Mouse (Mus musculus) ES-E14 (cell line): ENCODE results near the gene Clcn2. TPM values are rescaled to one million over a fixed set of nuclear protein-coding genes. Genes with fewer than 3 reads are reported as not detected.

Source experiments
- DNase-seq: peaks from one replicate; pipeline ENCODE4 v3.0.0-alpha.2; 2013; ENCODE audit warnings: low read depth, low spot score
- H3K27ac ChIP-seq: 2 replicates; pipeline ENCODE4 v1.5.1; 2012; ENCODE audit warnings: low read depth, mild to moderate bottlenecking, low read length, moderate library complexity, mixed read lengths; ENCODE audit not compliant: poor library complexity, insufficient read depth, severe bottlenecking
- H3K36me3 ChIP-seq: 2 replicates; pipeline ENCODE4 v1.6.1; 2012; ENCODE audit warnings: mild to moderate bottlenecking, low read length, moderate library complexity, mixed read lengths; ENCODE audit not compliant: control insufficient read depth, poor library complexity, insufficient read depth, severe bottlenecking
- H3K4me1 ChIP-seq, 2 experiments: fragments of 150-350 bp in 1 of 2; sonication (generic) in 1 of 2; 2 replicates each; pipeline ENCODE4 v1.6.1; 2012; ENCODE audit warnings: low read length in 2 of 2, mild to moderate bottlenecking in 1 of 2, mixed read lengths in 1 of 2; ENCODE audit not compliant: control insufficient read depth in 2 of 2, insufficient read depth in 2 of 2, poor library complexity in 1 of 2
- H3K4me3 ChIP-seq, 2 experiments: fragments of 150-350 bp in 1 of 2; sonication (generic) in 1 of 2; 2 replicates each; pipeline ENCODE4 v1.5.1; 2012; ENCODE audit warnings: low read length in 2 of 2, low read depth in 1 of 2, mild to moderate bottlenecking in 1 of 2, mixed read lengths in 1 of 2; ENCODE audit not compliant: insufficient read depth in 1 of 2, poor library complexity in 1 of 2, severe bottlenecking in 1 of 2
- H3K9ac ChIP-seq: 2 replicates; pipeline ENCODE4 v1.6.1; 2012; ENCODE audit warnings: low read depth, mild to moderate bottlenecking, low read length, mixed read lengths; ENCODE audit not compliant: poor library complexity, insufficient read depth, severe bottlenecking
- H3K9me3 ChIP-seq: fragments of 150-350 bp; sonication (generic); 2 replicates; pipeline ENCODE4 v1.6.1; 2012; ENCODE audit warnings: low read depth, mild to moderate bottlenecking, low read length; ENCODE audit not compliant: control insufficient read depth, insufficient read depth
- CHD2 ChIP-seq: IDR thresholded peaks from 2 replicates; pipeline ENCODE4 v1.6.1; 2014; ENCODE audit warnings: mild to moderate bottlenecking, low read depth, low read length, inconsistent platforms
- HCFC1 ChIP-seq: IDR thresholded peaks from 2 replicates; pipeline ENCODE4 v1.6.1; 2012; ENCODE audit warnings: low read length, inconsistent platforms, borderline replicate concordance; ENCODE audit not compliant: insufficient read depth
- MAFK ChIP-seq: IDR thresholded peaks from 2 replicates; pipeline ENCODE4 v1.6.1; 2014; ENCODE audit warnings: mild to moderate bottlenecking, low read depth, low read length, inconsistent platforms; ENCODE audit not compliant: insufficient read depth
- ZC3H11A ChIP-seq: IDR thresholded peaks from 2 replicates; pipeline ENCODE4 v1.6.1; 2012; ENCODE audit warnings: low read depth, mild to moderate bottlenecking, inconsistent platforms, low read length, borderline replicate concordance
- ZNF384 ChIP-seq: IDR thresholded peaks from 2 replicates; pipeline ENCODE4 v1.6.1; 2012; ENCODE audit warnings: low read depth, low read length, inconsistent platforms
- in situ Hi-C, 2 experiments: fragments of 600-800 bp; cut with MboI; formaldehyde crosslinking; loops; one replicate each; pipeline ENCODE4 v1.15.1; 2025; ENCODE audit warnings: low sequenced_read_pairs in 2 of 2, inconsistent platforms in 1 of 2; ENCODE audit not compliant: unreplicated experiment in 2 of 2
- total RNA-seq: library from RNA; depleted of rRNA; stranded (reverse); fragments of 300-350 nt; gene quantifications from 2 replicates; pipeline ENCODE4 v1.2.3, GENCODE M21; 2012

Gene Clcn2
- total RNA-seq, 1 experiment = 38.2 TPM

GRCm38 (mm10) chr16:20732251-20732924 is 14.8 kb upstream of the Clcn2 start:
- in situ Hi-C loops = no loop called here
- Histone ChIP-seq H3K9ac (peak overlapping the region; percentile 58), H3K9me3 (no peaks in the 10 kb centered on the region), H3K4me3 (peak overlapping the region; percentile 85 to 87), H3K27ac (no peak overlapping the region), H3K36me3 (no peaks in the 10 kb centered on the region; the same call in 1 of the 2 replicates), H3K4me1 (peaks cover 5 to 16% of the 10 kb centered on the region in 2 experiments; a peak in 2 of 4 replicates)
- TF ChIP-seq HCFC1 = no peak
- TF ChIP-seq ZNF384 = no peak
- TF ChIP-seq MAFK = no peak
- TF ChIP-seq ZC3H11A = no peak
- TF ChIP-seq CHD2 = no peak
- DNase-seq = no peak

- no peak for DNase-seq
- TF ChIP-seq ZC3H11A (no peak), CHD2 (no peak), HCFC1 (no peak), ZNF384 (no peak), MAFK (no peak)
- H3K4me3 ChIP-seq = peak overlapping the region in 1 of 2 experiments; percentile 87; a peak in 1 of 4 replicates
- H3K9me3 ChIP-seq = no peaks in the 10 kb centered on the region
- no peak overlapping the region for H3K27ac ChIP-seq
- no peaks in the 10 kb centered on the region; the same call in 1 of the 2 replicates for H3K36me3 ChIP-seq
- H3K4me1 ChIP-seq = peaks cover 5 to 16% of the 10 kb centered on the region in 2 experiments; a peak in 2 of 4 replicates
- in situ Hi-C loops = no loop called here
- no peak overlapping the region; the same call in 1 of the 2 replicates for H3K9ac ChIP-seq
Observed at GRCm38 (mm10) chr16:20731688-20732087, 14.1 kb upstream of the Clcn2 start.

- Histone ChIP-seq H3K4me1 (peaks cover 5 to 18% of the 10 kb centered on the region in 2 experiments; a peak in 2 of 4 replicates), H3K36me3 (peaks cover 1% of the 10 kb centered on the region; the same call in 1 of the 2 replicates), H3K4me3 (peak overlapping the region; percentile 42 to 49), H3K9me3 (no peaks in the 10 kb centered on the region), H3K27ac (peak overlapping the region; percentile 63; the same call in 1 of the 2 replicates), H3K9ac (0 out of 2 replicates have a peak overlapping the region, but pooled peaks have one; percentile 12)
- DNase-seq = no peak
- TF ChIP-seq HCFC1 = no peak
- 0 out of 2 replicates have a peak, but pooled peaks have one; percentile 31 for TF ChIP-seq CHD2
- in situ Hi-C loops = no loop called here
Observed at GRCm38 (mm10) chr16:20730293-20730711, 12.8 kb upstream of the Clcn2 start.

- H3K4me1 ChIP-seq = peaks cover 0 to 24% of the 10 kb centered on the region in 2 experiments; a peak in 3 of 4 replicates
- no peak overlapping the region for H3K9ac ChIP-seq
- TF ChIP-seq ZC3H11A = no peak
- no peak for TF ChIP-seq CHD2
- TF ChIP-seq ZNF384 = no peak
- TF ChIP-seq HCFC1 = no peak
- no peak for TF ChIP-seq MAFK
- in situ Hi-C loops = no loop called here
- no peaks in the 10 kb centered on the region for H3K9me3 ChIP-seq
- no peak overlapping the region for H3K27ac ChIP-seq
- no peak for DNase-seq
- no peak overlapping the region for H3K4me3 ChIP-seq
- H3K36me3 ChIP-seq = peaks cover 8% of the 10 kb centered on the region
Observed at GRCm38 (mm10) chr16:20726384-20726783, 8.8 kb upstream of the Clcn2 start.
